Mouse (Mus musculus) cerebellum, postnatal 36 days (tissue): ENCODE measurements around the gene Tbc1d23.
A peak's percentile ranks its signal among the peaks of the same experiment; 100 is the strongest.
"Not testable (repeated sequence)": the region's sequence is repeated elsewhere in the genome, so short reads cannot be mapped to it uniquely, and the experiment has no call there.

Source experiments
- DNase-seq, 2 experiments: peaks; one replicate each; pipeline ENCODE4 v3.0.0; 2021 to 2022; ENCODE audit warnings: mixed read lengths in 2 of 2

The Tbc1d23 gene

DNA sequence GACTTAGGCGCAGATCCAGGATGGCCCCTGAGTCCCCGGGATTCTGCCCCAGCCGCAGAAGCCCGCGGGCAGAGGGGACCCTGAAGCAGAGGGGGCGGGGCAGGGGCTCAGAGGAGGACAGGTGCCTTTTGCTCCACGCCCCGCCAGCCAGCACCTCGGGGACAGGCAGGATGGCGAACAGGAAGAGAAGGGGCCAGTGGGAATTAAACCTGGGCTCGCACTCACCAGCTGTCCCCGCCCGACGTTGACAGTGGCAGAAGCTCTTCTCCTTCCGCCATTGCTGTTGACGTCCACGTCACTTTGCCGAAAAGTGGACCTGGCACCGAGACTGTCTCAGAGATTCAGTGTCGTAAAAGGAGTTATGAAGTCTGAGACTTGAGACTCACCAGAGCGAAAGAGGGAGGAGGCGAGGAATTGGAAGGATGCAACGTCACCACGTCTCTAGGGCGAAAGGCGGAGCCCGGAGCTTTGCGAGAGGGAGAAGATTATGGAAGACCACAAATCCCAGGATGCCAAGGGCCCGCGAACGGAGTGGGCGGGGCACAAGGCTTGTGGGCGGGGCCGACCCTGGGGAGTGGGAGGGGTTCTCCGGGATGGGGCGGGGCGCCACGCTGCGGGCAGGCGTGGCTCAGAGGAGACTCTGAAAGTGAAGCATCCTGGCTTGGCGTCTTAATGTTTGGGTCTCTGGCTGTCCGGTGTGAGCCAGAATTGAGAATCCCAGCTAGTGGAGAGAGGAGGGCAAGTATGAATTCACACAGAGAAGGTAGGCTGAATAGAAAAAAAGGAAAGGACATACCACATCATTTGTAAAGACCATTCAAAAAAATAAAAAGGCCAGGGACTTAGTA lies at the start of gene Tbc1d23:
Gene Tbc1d23 (minus strand): TSS at position 416 of the 848 bp plus-strand sequence.
- DNase-seq = peak; percentile 95 to 96

DNA sequence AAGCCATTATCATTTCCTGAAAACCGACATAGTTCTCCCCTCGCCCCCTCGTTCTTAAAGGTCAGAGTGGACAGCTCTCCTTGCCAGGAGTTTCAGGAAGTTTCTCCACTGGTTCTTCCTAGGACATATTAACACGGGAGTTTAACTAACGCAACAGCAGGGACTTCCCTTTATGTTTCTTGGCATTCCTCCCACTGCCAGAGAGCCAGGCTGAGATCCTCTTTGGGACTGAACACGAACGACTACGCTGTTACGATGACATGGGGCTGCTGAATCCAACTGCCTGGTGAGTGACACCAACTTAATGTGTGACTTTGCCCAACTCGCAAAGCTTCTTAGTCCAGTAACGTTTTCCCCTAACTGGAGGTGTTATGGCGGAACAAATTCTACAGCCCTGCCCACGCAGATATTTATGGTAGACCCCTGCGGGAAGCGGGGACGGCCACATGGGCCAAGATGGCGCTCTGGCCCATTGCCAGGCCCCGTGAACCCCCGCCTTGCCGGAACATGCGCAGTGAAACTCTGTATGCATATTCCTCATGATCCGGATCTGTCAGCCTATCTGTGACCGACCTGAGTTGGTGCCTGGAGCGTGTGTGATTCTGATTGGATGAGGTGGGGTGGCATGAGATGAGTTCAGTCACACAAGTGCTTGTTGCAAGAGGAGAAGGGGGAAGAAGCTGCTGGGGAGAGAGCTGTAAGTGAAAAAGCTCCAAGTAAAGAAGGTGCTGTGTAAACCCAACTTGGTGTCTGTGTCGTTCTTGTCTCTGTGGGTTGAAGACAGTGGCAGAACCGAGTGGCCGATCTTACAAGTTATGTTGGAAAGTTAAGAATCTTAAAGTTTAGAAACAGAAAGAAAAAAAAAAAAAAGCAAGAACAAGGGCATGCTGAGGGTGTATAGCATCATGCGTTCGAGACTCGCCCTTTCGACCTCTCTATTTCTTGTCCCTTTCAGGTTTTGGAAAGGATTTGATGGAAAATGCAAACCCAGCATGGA lies 49.2 kb upstream of the Tbc1d23 start:
- peak; percentile 34 to 36 for DNase-seq

DNA sequence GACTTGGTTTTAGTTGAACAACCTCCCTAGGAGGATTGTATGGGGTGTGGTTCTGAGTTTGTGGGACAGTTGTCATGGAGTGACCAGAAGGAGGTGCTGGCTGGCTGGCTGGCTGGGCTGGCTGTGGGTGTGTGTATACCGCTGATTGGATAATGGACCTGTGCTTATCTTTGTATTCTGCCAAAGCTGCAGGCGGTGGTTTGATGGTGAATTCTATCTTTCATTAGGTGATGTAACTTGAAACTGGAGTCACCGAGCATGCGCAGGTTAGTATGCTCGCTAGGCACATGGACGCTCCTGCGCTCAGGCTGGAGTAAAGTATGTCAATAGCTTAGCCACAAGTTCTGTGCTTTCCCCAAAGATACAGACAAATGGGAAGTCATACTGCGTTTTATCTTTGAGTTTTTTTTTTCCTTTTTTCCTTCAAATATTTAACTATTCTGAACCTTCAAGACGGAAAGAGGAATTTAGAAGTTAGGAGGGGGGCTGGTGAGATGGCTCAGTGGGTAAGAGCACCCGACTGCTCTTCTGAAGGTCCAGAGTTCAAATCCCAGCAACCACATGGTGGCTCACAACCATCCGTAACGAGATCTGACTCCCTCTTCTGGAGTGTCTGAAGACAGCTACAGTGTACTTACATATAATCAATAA lies 47.8 kb upstream of the Tbc1d23 start:
- DNase-seq = no peak

GRCm38 (mm10) chr16:57269751-57270150 lies 38.4 kb upstream of the Tbc1d23 start:
- DNase-seq = no peak

DNA sequence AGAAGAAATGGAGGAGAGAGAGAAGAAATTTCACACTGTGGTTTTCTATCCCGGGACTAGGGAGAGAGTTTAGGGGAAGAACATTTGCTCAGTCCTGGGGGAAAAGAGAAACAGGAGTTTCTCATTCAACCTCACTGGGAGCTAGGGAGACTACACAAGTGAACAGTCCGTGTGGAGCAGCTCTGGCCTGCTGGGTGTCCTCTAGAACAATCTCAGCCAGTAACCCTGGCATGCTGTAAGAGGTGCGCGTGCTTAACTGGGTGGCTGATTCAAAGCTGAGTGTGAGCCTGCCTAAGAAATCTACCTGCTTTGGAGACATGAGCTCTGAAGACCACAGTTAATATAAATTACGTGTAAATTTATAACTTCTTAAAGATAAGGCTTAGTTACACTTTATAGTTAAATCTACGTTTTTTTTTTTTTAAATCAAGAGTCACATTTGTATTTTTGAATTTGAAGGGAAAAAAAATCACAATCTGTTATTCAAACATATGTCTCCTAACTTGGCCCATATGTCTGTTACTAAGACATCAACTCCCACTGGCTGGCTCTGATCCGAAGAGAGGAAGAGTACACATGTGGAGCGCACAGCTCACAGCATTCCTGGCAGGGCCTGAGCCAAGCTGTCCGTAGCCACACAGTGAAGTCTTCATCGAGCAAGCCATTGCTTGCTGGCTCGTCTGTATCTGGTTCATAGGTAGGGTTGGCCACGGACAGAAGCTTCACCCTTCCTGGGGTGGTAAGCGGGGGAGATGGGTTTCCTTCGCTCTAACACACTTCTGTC lies 36.9 kb upstream of the Tbc1d23 start:
- DNase-seq = no peak

DNA sequence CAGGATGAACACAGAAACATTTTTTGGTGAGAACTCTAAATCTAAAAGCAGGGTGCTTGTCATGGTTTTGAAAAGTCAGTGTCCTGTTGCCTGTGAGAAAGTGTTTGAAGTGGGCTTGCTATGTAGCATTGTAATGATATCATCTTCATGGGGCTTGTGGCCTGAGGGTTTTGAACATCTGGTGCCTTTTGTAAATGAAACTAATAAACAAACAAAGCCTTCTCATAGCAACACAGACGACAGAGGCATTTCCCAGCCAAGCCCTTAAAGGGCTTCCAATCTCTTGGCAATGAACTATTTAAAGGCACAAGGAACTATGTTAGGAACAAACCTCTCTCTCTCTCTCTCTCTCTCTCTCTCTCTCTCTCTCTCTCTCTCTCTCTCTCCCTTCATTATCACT lies 35.8 kb upstream of the Tbc1d23 start:
- no peak for DNase-seq

- no peak for DNase-seq
Observed at GRCm38 (mm10) chr16:57260152-57260551, 28.8 kb upstream of the Tbc1d23 start.

DNA sequence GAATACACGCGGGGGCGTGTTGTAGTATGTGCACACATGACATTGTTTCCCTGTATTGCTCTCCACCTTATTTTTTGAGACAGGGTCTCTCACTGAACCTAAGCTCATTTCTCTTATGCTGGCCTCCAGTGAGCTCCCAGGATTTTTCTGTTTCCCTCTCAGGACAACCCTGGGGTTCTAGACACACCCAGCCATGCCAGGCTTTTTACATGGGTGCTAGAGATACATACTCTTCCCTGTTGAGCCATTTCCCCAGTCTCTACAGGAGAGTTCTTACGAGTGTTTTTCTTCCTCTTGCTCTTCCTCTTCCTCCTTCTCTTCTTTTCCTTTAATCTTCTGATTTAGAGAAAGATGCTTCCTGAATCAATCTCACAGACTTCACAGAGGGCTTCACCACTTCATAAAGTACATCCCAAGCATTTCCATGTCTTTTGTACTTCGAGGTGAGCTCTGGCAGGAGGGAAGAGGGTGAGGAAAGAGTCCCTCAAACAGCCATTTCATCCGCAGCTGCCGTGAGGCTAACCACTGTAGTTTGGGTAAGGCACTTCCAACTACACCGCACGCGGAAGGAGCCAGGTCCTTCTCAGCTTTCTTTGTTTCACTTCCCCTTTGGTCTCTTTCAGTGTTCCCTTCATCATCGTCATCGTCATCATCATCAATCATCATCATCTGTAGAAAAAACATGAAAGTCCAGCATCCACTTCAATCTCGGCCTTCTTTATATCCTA lies 28.2 kb upstream of the Tbc1d23 start:
- DNase-seq = no peak

DNA sequence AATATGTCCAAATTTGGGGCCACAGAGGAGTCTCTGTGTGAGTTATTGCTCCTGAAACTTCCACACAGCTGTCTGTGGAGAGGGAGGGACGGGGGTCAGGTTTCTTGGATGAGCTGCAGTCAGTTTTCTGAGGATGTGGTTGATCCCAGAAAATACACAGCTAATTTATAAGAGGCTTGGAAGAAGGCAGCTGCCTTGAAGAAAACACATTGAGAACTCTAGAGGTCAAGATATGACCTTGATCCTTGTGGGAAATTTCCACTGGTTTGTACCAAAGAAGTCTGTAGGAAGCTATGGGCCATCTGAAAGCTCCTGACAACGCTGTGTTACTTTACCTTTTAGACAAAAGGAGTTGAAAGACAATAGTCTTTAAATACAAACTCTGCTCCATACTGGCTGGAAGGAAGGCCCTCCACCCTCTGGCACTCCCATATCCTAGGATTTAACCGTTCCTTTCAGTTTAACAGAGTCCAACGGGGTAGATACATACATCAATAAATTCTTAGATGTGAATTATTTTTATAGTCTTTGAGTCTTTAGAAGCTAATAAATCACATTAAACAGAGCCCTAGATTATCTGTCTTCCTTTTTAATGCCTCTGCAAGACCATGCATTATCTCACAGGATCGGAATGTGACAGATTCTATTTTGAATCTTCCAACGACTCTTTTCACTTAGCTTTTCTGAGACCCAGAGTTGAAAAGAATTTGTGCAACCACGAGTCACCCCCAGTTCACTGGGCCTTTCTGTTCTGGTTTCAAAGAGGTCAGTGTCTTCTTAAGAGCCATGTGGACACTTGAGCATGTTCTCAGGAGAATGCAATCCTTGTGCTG lies 20.5 kb upstream of the Tbc1d23 start:
- DNase-seq = no peak

GRCm38 (mm10) chr16:57250991-57251390 lies 19.7 kb upstream of the Tbc1d23 start:
- no peak for DNase-seq

- DNase-seq = no peak
Observed at GRCm38 (mm10) chr16:57247464-57247863, 16.2 kb upstream of the Tbc1d23 start.

DNA sequence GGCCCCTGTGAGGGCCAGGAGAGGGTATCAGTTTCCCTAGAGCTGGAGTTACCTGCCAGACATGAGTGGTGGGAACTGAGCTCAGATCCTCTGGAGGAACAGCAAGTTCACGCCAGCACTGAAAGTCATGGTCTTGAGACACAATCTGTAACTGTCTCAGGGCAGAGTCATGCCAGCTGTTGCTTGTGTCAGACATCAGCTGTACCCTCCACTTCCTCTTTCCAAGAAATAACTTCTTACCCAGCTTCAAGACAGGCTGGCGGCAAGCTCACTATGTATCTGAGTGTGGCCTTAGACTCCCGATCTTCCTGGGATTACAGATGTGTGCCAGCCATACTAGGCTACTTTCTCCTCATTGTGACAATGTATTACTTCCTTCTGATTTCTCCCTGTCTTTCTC lies 15.3 kb upstream of the Tbc1d23 start:
- no peak for DNase-seq

GRCm38 (mm10) chr16:57243858-57244248 lies 12.5 kb upstream of the Tbc1d23 start:
- DNase-seq = peak; percentile 69

- DNase-seq = no peak
Observed at GRCm38 (mm10) chr16:57243205-57243857, 12.0 kb upstream of the Tbc1d23 start.

- no peak for DNase-seq
Observed at GRCm38 (mm10) chr16:57242857-57243204, 11.5 kb upstream of the Tbc1d23 start.

GRCm38 (mm10) chr16:57235871-57236510 lies 4.7 kb upstream of the Tbc1d23 start:
- no peak for DNase-seq

DNA sequence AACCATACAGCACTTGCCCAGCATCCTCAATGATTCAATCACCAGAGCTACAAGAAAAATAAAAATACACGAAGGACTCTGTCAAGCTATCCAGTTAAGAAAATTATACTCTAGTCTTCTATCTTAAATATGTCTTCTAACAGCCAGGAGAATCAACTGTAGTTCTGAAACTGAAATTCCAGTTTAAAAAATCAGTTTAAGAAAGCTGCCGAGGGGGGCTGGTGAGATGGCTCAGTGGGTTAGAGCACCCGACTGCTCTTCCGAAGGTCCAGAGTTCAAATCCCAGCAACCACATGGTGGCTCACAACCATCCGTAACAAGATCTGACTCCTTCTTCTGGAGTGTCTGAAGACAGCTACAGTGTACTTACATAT lies 620 bp upstream of the Tbc1d23 start:
- DNase-seq = not testable (repeated sequence)

DNA sequence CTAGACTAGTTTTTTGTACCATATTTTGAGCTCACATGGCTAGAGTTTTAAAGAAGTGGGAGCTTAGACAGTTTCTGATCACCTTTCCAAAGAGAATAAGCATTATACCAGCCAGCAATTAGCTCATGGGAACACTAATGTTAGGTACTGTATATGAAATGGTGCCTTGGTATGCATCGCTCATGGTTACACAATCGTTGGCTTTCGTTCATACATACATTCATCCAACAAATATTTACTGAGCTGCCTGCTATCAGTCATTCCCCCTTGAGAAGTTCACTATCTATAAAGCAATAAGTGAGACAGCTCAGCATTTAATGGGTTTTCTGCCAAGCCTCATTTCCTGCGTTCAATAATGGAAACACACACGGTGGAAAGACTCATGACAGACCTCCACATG lies 4.9 kb downstream of the Tbc1d23 start:
- DNase-seq = no peak

- no peak for DNase-seq
Observed at GRCm38 (mm10) chr16:57220361-57220760, 10.9 kb downstream of the Tbc1d23 start.

- DNase-seq = no peak
Observed at GRCm38 (mm10) chr16:57215957-57216356, 15.3 kb downstream of the Tbc1d23 start.
